Mouse (Mus musculus) 3T3-L1 (cell line): ENCODE results near the gene Vmn1r5.
A peak's percentile ranks its signal among the peaks of the same experiment; 100 is the strongest.
"Not testable (repeated sequence)": the region's sequence is repeated elsewhere in the genome, so short reads cannot be mapped to it uniquely, and the experiment has no call there.

ENCODE experiments used
- DNase-seq: peaks from one replicate; pipeline ENCODE4 v3.0.0-alpha.2; 2015; ENCODE audit warnings: low read depth, low spot score

Vmn1r5 gene

DNA sequence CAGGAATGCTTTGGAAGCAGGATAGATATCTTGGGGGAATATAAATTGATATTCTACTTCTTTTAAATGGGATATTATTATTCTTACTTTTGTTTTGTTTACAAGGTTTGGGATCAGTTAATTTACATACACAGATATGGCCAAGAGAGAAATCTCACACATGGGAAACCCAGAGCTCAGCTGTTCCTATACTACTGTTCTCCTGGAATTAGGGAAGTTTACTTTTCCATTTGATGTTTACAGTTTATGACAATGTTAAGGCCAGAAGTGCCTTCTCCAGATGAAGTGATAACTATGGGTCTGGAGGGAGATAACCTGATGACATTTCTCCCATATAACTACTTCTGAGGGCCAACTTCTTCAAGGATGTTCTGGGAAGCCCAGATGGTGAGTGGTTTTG is at the start of gene Vmn1r5:
Gene Vmn1r5, plus strand, starts transcription at position 301 of the 400 bp plus-strand sequence.
- no peak for DNase-seq

DNA sequence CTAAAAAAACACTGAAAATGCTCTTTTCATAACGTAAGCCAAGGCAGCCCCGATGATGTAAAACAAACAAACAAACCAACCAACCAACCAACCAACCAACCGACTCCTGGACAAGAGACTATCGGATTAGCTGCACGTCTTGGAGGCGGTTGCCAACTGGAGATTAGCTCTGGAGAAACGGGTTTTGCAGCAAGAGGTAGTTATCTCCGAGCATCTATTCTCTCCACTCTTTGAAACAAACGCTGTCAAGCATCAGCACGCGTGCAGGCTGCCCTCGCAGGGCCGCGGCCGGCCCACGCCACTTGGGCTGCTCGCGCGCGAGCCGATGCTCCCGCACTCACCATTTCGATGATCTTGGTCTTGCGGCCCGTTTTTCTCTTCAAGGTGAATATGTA is 46.7 kb upstream of the Vmn1r5 start:
- peak; percentile 73 for DNase-seq

DNA sequence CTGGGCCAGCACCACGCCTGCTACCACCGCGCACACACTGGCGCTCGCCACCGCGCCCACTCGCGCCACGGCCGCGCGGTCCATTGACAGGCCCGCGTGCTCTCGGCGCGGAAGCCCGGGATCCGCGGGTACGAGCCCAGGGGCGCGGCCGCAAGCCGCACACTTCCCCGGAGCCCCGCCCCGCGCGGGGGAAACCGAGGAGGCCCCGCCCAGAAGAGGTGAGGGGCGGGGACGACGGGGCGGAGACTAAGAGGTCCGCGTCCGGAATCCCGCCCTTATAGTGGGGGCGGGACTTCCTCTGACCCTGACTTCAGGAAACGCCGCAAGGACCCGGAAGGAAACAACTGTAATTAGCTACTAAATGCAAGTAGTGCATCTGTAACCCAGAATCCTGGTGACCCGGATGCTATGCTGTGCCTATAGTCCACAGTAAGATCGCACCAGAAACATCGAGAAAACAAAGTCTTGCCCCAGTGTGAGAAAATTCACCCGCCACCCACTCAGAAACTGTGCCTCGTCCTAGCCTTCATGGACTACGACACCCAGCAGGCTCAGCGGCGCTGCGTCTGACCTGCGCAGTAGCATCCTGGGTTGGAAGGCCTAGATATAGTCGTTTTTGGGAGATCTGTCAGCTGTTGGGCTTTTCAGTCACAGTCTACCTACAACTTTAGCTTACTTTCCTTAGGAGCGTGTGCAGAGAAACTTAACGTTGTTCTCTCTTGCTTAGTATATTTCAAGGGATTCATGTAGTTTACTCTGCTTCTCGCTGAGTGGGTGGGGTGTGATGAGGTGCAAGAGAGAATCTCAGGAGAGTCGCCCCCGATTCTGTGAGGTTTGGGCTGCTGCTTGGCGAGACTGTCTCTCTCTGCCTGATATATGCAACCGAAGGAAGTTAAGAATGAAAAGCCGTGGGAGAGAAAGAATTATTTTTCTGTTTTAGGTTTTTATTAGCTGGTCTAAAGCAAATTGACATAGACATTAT is 46.1 kb upstream of the Vmn1r5 start, which contains the start of the genes Nt5c3 and Vmn1r4:
Gene Nt5c3, minus strand, starts transcription at position 207 of the 982 bp plus-strand sequence.
Gene Vmn1r4, plus strand, starts transcription at position 290 of the 982 bp plus-strand sequence.
- DNase-seq: peak; percentile 97

DNA sequence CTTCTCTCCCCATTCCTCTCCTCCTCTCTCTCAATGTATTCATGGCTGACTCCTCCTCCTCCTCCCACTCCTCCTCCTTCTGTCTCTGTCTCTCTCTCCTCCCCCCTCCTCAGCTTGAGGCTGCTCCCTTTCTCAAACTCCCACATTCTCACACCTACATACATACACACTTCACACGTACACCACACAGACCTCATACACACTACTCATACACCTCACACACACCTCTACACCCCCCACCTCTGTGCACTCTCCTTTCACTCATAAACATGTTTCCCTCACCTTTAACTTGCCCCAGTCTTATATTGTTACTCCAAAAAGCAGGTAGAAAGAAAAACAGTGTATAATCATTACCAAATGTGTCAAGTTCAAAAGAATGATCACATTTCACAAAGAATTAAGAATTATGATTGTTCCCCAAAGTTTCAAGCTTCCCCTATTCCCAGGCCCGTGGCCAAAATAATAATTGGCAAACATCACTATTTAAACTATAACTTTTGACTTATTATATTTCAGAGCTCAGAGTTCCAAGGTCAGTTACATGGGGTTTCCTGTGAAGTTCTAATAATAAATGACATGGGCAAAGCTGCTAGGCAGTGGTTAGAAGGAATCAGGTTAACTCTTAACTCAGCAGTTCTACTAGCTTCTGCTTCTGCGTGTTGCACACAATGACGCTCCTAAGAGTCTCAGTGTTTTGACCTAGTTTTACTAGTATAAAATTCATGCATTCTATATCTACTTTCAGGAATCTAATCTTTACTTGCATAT is 38.2 kb upstream of the Vmn1r5 start:
- DNase-seq: no peak

DNA sequence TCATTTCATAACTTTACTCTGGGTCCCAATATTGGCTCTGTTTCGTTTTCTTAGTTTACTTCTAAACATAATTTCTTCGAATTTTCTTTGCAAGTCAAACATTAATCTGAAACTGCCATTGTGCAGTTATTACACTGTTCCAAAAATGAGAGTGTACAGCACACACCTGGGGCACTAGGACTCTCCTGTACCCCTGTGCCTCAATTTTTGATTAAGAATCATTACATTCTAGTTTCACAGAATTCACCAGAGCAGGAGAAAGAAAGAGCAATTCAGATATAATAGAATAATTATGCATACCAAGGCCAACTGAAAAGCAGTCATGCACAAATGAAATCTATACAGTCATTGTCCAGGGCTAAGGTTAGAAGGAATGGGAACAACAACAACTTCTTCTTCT is 37.6 kb upstream of the Vmn1r5 start:
- no peak for DNase-seq

DNA sequence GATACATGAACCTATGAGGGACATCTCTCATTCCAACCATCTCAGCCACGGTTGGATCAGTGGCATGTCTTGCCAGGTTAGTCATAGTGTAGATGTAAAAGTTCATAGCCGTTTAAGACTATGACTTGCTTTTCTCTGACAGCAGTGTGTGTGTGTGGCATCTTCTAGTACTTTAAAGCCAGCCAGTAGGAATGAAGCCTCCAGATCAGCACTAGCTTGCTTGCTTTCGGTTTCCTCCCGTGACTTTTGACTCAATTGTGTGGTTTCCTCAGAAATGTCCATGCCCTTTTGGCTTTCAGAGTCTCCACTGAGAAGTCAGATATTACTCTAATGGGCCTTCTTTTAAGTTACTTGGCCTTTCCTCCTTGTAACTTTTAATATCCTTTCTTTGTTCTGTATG is 35.7 kb upstream of the Vmn1r5 start:
- DNase-seq: peak; percentile 30

DNA sequence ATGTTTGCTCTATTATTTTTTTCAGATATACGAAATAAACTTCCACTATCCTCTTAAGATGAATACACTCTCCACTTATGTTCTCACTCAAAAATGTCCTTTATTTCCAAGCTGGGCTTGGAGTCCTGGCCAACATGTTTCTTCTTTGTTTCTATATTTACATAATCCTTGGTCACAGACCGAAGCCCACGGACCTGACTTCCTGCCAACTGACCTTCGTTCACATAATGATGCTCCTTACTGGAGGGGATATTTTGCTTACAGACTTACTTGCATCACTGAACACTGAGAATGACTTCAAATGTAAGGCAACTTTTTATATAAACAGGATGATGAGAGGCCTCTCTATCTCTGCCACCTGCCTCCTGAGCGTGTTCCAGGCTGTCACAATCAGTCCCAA is 13.6 kb upstream of the Vmn1r5 start:
- DNase-seq: no peak

DNA sequence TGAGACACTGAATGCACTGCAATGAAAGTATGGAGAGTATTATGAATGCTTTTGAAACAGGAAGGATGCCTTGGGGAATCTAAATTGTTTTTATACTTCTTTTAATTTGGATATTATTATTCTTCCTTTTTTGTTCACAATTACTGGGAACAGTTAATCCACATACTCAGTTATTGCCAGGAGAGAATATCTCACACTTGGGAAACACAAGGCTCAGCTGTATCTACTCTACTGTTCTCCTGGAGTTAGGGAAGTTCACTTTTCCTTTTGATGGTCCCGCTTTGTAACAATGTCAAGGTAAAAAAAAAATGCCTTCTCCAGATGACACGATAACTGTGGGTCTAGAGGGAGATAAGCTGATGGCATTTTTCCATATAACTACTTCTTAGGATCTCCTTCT is 26.9 kb downstream of the Vmn1r5 start, which contains the start of gene Vmn1r6:
Gene Vmn1r6, plus strand, starts transcription at position 301 of the 400 bp plus-strand sequence.
- DNase-seq: no peak

DNA sequence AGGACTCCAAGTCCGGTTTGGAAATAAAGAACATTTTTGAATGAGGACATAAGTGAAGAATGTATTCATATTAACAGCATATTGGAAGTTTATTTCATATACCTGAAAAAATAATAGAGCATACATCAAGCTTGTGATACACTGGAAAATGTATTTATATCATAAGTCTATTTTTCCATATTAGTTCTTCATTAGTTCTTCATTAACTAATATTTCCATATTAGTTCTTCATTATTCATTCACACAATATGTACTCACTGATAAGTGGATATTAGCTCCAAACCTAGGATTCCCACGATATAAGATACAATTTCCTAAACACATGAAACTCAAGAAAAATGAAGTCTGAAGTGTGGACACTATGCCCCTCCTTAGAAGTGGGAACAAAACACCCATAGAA is 55.2 kb downstream of the Vmn1r5 start, which contains the start of gene Vmn1r7:
Gene Vmn1r7, minus strand, starts transcription at position 101 of the 400 bp plus-strand sequence.
- not testable (repeated sequence) for DNase-seq

DNA sequence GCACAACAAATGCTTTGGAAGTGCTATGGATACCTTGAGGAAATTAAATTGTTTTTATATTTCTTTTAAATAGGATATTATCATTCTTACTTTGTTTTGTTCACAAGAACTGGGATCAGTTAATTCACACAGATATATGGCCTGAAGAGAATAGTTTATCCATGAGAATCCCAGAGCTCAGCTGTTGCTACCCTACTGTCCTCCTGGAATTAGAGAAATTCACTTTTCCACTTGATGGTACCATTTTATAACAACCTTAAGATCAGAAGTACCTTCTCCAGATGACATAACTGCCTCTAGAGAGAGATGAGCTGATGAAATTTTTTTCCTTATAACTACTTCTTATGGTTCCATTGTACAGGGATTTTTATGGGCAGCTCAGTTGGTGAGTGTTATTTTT is 61.9 kb downstream of the Vmn1r5 start, which contains the start of gene Vmn1r8:
Gene Vmn1r8, plus strand, starts transcription at position 301 of the 400 bp plus-strand sequence.
- no peak for DNase-seq

DNA sequence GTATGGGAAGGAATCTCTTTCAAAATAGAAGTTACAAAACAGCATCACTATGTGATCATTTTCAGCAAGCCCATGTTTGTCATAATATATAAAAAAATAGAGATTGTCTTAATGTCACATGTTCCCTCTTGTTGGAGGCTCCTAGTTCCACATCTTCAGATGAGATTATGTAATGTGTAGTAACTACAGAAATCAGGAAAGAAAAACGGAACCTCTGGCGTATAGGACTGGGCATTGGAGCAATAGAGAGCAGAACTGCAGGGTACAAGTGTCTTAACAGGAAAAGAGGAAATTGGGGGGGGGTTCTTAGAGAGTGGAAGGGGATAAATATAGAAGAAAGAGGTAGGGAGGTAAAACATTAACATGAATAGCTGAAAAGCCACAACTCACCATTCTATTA is 64.6 kb downstream of the Vmn1r5 start:
- DNase-seq: no peak
